Mouse (Mus musculus) stomach, postnatal 0 days (tissue): ENCODE results near the gene Podn.

ENCODE experiments used
- CTCF ChIP-seq: IDR thresholded peaks from 2 replicates; pipeline ENCODE4 v1.5.1; 2016; ENCODE audit warnings: antibody characterized with exemption, low read depth, mild to moderate bottlenecking, moderate library complexity
- EP300 ChIP-seq: optimal IDR thresholded peaks from 2 replicates; pipeline ENCODE3; 2016; ENCODE audit warnings: antibody characterized with exemption

DNA sequence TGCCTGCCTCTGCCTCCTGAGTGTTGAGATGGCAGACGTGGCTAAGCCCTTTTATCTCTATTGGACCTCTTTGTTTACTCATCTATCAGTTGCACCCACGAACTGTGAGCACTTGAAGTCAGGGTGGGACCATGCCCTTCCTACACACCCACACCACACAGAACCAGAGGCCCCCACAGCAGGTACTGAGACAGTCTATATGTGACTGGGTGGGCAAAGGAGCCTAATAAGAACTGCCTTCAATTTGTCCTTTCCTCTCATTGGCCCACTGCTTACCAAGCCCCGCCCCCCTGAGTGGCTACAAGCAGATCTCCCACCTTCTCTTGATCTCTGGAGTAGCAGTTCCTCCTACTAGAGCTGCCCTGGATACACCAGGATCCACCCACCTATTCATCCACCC is 70.1 kb downstream of the Podn start:
- TF ChIP-seq CTCF (no peak), EP300 (no peak)
